Comparison of ENCODE assay signal across 13 mouse cellular contexts in genomic region chr5:8223597-8224320, GRCm38 (mm10).
DNase-seq lines count a peak whose midpoint lies in the region; ATAC-seq and TF ChIP-seq lines count a peak whose summit lies in the region.
"Had no signal": no experiment of that assay in that cellular context is flagged by ENCODE, and none has a peak within 500 bp of the region (broad histone marks: within the 10 kb centered on the region; RNA-seq: fewer than 3 reads in every experiment).

No protein-coding gene starts in this region.

- H3K9me3 ChIP-seq in embryonic facial prominence, embryonic 13.5 days = no peaks in the 10 kb centered on the region
- no peaks in the 10 kb centered on the region for H3K9me3 ChIP-seq in hindbrain, postnatal 0 days (ENCODE audit: low read length)

- H3K36me3 ChIP-seq in embryonic facial prominence, embryonic 13.5 days = no peaks in the 10 kb centered on the region
- no peaks in the 10 kb centered on the region for H3K36me3 ChIP-seq in hindbrain, postnatal 0 days (ENCODE audit: insufficient read depth, low read length)

- H3K27ac ChIP-seq in layer of hippocampus, adult 2 months = peak overlapping the region; percentile 32; the same call in 1 of the 2 replicates
- H3K27ac ChIP-seq in embryonic facial prominence, embryonic 13.5 days = peak overlapping the region; percentile 40; the same call in 1 of the 2 replicates
- 0 out of 2 replicates have a peak overlapping the region, but pooled peaks have one; percentile 4 for H3K27ac ChIP-seq in hindbrain, postnatal 0 days
- H3K27ac ChIP-seq: stomach, postnatal 0 days had no signal

- no peak overlapping the region for H3K4me2 ChIP-seq in embryonic facial prominence, embryonic 13.5 days
- H3K4me2 ChIP-seq in hindbrain, postnatal 0 days (ENCODE audit: low read depth, low read length) = no peak overlapping the region
- H3K4me2 ChIP-seq: liver, embryonic 11.5 days had no signal

- no peaks in the 10 kb centered on the region for H3K27me3 ChIP-seq in embryonic facial prominence, embryonic 13.5 days
- H3K27me3 ChIP-seq in hindbrain, postnatal 0 days (ENCODE audit: insufficient read depth, low read length) = no peaks in the 10 kb centered on the region

- no peak overlapping the region for H3K4me3 ChIP-seq in layer of hippocampus, adult 2 months
- no peak overlapping the region for H3K4me3 ChIP-seq in embryonic facial prominence, embryonic 13.5 days
- H3K4me3 ChIP-seq in hindbrain, postnatal 0 days (ENCODE audit: low read length) = no peak overlapping the region

- 68% methylated on average over 8 of the region's 8 CpGs for WGBS in embryonic facial prominence, embryonic 13.5 days
- 68% methylated on average over 8 of the region's 8 CpGs for WGBS in hindbrain, postnatal 0 days

- DNase-seq in layer of hippocampus, adult 2 months (ENCODE audit: low spot score in 2 of 2) = no peak
- DNase-seq in layer of hippocampus, adult 8-10 months (ENCODE audit: low spot score in 2 of 2) = no peak
- DNase-seq in cerebellum, adult 8-10 months = peak; percentile 65
- no peak for DNase-seq in hindbrain, postnatal 0 days (ENCODE audit: low spot score)
- no peak for DNase-seq in heart, postnatal 4 days
- DNase-seq in spleen, postnatal 10 days (ENCODE audit: low spot score in 2 of 2) = no peak
- DNase-seq: kidney, postnatal 36 days; lung, postnatal 10 days had no signal

- H3K9ac ChIP-seq in embryonic facial prominence, embryonic 13.5 days = no peak overlapping the region
- no peak overlapping the region for H3K9ac ChIP-seq in hindbrain, postnatal 0 days (replicated peaks; ENCODE audit: low read length)

- 0 out of 2 replicates have a peak, but pooled peaks cover 6% of the 10 kb centered on the region for H3K4me1 ChIP-seq in embryonic facial prominence, embryonic 13.5 days
- no peaks in the 10 kb centered on the region for H3K4me1 ChIP-seq in hindbrain, postnatal 0 days (ENCODE audit: insufficient read depth, low read length)

- no peak for ATAC-seq in embryonic facial prominence, embryonic 13.5 days (ENCODE audit: insufficient number of reproducible peaks, insufficient read depth, low FRiP score, low TSS enrichment, low read depth)
- peak; percentile 62 for ATAC-seq in hindbrain, postnatal 0 days
- ATAC-seq in activated CD4-positive, CD25-positive, alpha-beta regulatory T cell, adult 4 months = no peak
- ATAC-seq: CD4-positive, CD25-positive, alpha-beta regulatory T cell, adult 4 months had no signal

- TF ChIP-seq CTCF in layer of hippocampus, adult 2 months (conservative IDR thresholded peaks at IDR 0.05) = no peak
- no peak for TF ChIP-seq CTCF in hindbrain, postnatal 0 days (IDR thresholded peaks at IDR 0.05; ENCODE audit: low read depth)
